Mouse (Mus musculus): ENCODE measurements at regions not wholly inside any gene's neighbourhood (a gene's known extent, or its start where the extent isn't known, plus 50 kb on each side); places are given as distances from the start of the nearest gene placed in this dataset.
A peak's percentile ranks its signal among the peaks of the same experiment; 100 is the strongest.

DNA sequence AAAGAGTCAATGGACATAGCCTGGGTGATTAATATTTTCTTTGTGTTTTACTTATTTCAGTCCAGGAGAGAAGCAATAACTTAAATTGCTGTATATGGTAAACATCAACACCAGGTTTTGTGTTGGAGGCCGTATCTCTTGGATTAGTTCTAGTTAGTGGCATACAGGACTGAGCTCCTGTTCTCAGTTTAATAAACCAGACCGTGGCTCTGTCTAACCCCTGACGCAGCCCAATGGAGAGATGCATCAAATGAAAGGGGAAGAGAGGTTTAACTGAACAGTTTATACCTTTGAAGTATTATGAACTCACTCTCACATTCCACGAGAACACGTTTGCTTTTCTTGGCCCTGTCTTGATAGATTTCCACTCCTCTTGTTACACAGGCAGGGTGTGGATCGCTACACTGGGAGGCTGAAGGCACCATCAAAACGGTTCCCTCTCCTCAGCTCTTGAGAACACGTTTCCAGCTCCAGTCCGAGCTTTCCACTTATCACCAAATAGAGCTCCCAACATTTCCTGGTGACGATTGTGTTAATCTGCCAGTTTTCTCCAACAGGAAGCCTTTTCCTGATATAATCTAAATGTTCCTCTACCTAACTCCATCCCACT, 54.0 kb upstream of the Cerkl start:
- no peak for DNase-seq
- intact Hi-C loops (cut with DNase I; ENCODE audit: low total_unique reads) = loop anchor here (5.0 kb wide), 1 partner anchor 137 kb away; no protein-coding TSS in a partner anchor

GRCm38 (mm10) chr2:79511108-79511507, 54.5 kb upstream of the Cerkl start:
- no peak for DNase-seq

GRCm38 (mm10) chr2:79511676-79512323, 55.2 kb upstream of the Cerkl start:
- intact Hi-C loops (cut with DNase I; ENCODE audit: low total_unique reads) = loop anchor here (5.0 kb wide), 1 partner anchor 136 kb away; no protein-coding TSS in a partner anchor
- peak; percentile 41 for DNase-seq

More at GRCm38 (mm10) chr2:79511108-79511507, 54.5 kb upstream of the Cerkl start:
- intact Hi-C loops (cut with DNase I; ENCODE audit: low total_unique reads) = loop anchor here (5.0 kb wide), 1 partner anchor 136 kb away; no protein-coding TSS in a partner anchor

GRCm38 (mm10) chr2:79512374-79512773, 55.8 kb upstream of the Cerkl start:
- DNase-seq = no peak

GRCm38 (mm10) chr2:79513726-79514125, 57.1 kb upstream of the Cerkl start:
- intact Hi-C loops (cut with DNase I; ENCODE audit: low total_unique reads) = loop anchor here (5.0 kb wide), 1 partner anchor 134 kb away; no protein-coding TSS in a partner anchor
- DNase-seq = no peak

More at GRCm38 (mm10) chr2:79512374-79512773, 55.8 kb upstream of the Cerkl start:
- intact Hi-C loops (cut with DNase I; ENCODE audit: low total_unique reads) = loop anchor here (5.0 kb wide), 1 partner anchor 135 kb away; no protein-coding TSS in a partner anchor

DNA sequence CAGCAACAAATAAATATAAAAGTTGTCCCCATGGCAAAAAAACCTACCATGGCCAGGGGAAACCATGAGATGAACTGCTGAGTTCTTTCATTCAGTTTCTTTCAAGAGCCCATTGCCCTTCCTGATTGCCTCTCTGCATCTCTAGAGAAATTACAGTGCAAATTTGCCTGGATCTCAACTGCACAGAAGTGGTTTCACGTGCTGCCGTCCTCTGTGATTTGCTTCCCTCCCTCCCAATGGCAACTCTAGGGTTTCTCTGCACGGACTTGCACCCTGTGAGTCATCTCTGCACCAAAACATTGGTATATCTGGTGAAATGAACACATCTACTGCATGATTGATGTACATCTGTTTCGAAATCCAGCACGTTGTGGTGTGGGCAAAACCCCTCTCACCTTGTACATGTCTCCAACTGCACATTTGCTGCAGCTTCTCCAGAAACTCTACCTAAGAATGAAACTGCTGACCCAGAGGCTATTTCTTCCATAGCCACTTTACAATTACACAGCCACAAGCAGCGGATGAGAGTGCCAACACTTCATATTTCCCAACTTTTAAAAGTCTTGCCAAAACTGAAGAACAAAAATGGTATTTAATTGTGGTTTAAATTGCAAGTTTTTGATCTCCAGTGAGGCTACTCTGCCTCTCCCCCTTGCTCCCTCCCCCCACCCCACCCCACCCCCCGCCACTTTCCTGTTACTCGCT, 61.6 kb upstream of the Cerkl start:
- DNase-seq = no peak
- intact Hi-C loops (cut with DNase I; ENCODE audit: low total_unique reads) = no loop called here

- DNase-seq = no peak
- intact Hi-C loops (cut with DNase I; ENCODE audit: low total_unique reads) = no loop called here
These were observed 63.3 kb upstream of the Cerkl start for GRCm38 (mm10) chr2:79519799-79520449.

- intact Hi-C loops (cut with DNase I; ENCODE audit: low total_unique reads) = no loop called here
- DNase-seq = no peak
These were observed 66.9 kb upstream of the Cerkl start for GRCm38 (mm10) chr2:79523441-79523840.

DNA sequence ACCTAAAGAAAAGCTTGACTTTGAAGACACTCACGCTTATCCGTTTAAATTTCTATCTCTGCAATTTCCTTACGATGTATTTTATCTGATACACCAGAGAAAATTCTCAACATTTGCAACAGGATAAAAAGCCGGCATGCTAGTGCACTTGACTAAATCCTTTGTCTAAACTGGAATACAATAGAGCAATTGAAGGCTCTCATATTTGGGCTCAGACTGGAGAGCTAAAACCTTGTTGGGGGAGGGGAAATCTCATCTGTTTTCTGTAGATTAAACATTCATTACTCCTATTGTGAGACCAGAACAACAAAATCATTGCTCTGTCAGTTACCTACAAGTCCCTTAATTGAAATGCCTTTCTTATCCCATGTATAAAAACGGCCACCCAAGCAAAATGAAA, 70.9 kb upstream of the Cerkl start:
- intact Hi-C loops (cut with DNase I; ENCODE audit: low total_unique reads) = no loop called here
- DNase-seq = no peak

GRCm38 (mm10) chr2:79528347-79528990, 71.9 kb upstream of the Cerkl start:
- intact Hi-C loops (cut with DNase I; ENCODE audit: low total_unique reads) = no loop called here
- no peak for DNase-seq

DNA sequence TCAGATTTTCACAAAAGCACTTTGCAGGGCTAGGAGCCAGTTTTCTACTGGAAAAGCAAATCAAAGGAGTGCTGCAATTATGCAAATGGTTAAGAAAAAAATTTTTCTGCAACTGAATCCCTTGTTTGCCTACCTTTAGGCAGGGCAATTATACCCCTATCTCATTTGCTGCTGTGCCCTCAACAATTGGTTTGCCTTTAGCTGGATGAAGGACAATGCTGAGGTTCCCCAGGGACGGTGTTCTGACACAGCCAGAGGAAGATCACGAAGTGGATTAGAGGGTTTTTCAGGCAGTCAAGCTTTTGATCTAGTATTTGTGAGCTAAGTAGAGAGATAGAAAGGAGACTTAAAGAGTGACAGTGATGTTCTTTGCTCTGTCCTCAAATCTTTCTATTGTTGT, 72.6 kb upstream of the Cerkl start:
- intact Hi-C loops (cut with DNase I; ENCODE audit: low total_unique reads) = no loop called here
- no peak for DNase-seq

DNA sequence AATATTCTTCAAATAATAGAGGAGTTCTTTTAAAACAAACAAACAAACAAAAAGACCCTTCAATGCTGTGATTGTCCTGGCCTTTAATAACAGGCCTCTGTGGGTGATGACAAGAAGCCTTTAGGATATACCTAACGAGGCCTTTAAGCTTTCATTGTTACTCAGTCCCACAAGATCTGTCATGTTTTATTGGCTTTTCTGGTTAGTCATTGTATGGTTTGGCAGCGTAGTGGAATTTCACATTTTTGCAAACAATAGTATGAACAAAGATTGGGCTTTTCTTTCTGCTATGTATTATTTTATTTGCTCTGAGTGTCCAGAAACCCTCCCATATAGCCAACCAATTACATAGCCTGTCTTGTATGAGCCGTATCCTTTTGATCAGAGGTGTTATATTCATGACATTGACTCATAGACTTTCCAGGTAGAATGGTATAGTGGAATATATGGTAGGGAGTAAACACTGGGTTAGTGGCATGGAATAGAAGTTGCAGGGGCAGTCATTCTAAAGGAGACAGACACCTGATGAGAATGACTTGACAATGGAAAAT, 76.1 kb upstream of the Cerkl start:
- intact Hi-C loops (cut with DNase I; ENCODE audit: low total_unique reads) = no loop called here
- no peak for DNase-seq

DNA sequence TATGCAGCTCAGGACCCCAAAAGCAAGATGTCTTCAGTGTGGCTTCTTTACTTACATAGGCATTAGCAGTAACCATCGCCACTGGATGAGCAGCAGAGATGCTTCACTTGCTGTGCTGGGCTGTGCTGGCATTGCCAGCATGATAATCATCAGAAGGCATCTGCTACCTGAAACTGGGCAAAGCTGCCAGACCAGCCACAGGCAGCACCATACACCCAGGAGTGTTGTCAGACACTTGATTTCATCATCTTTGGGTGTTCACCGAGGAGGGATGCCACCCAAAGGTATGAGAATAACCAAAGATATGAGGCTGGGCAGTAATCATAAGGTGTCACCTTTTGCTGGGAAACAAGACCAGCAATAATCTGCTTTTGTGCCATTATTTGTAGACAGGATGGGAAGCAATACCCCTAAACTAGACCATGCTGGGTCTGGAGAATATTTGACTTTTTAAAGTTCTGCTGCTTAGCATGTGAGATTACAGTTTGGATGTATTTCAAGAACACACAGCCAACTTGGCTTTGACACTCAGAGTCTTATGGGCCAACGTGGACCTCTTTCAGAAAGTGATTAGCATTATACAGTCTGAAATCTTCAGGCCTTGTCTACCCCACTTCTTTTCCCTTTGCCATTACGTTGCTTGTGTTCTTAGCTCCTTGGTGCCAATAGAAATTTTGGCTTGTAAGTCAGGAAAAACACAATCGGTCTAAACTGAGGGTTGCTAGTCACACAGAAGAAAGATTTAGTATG, 80.7 kb upstream of the Cerkl start:
- DNase-seq = no peak
- intact Hi-C loops (cut with DNase I; ENCODE audit: low total_unique reads) = no loop called here

DNA sequence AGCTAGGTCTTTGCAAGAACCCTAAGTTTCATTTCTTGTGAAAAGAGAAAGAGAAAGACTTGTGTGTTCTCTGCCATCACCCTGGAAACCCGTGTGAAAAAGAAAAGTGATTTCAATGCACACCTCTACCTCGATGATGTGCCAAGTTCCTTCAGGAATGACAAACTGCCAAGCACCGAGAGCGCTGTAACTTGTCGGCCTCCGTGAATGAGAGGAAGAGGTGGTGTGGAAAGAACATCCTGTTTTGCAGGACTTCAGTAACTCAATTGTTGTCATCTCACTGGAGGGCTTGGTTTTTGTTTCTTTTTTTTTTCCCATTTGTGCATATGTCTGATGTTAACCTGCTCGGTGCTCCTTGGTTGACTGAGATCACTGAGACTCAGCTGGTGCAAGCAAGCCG, 83.8 kb upstream of the Cerkl start:
- DNase-seq = no peak

DNA sequence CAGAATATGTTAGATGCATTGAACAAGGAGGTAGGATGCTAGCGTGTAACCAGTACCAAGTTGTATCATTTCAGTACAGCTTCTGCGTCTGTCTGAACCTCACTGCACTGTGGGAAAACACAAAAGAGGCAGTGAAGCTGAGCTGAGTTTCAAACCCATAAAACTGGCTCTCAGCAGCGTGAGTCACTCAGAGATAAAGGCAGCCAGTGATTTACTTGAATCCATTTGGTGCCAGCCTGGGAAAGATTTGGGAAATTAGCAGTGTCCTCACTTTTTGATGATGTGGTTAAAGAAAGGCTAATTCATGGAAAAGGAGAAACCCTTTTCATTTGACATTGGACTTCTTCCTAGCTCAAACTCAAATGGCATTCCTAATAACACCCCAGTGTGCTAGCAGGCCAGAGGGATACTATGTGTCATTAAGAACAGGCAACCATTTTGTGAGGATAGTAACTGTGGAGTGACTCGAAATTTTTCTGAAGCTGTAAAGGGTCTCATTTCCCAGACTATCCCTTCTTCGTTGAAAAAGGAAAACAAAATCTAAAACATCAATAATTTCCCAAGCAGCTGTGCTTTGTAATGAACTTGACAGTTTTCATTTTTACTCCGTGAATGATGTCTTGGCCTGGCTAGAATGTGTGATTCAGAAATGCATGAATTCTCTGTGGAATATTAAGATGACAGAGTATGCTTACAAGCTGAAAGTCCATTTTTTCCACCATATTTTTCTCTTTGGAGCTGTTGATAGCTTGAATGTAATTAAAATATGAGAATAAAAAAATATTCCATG, 85.8 kb upstream of the Cerkl start:
- no peak for DNase-seq
- intact Hi-C loops (cut with DNase I; ENCODE audit: low total_unique reads) = no loop called here

More for the DNA sequence above, 83.8 kb upstream of the Cerkl start:
- intact Hi-C loops (cut with DNase I; ENCODE audit: low total_unique reads) = no loop called here

GRCm38 (mm10) chr2:79543456-79543855, 86.9 kb upstream of the Cerkl start:
- intact Hi-C loops (cut with DNase I; ENCODE audit: low total_unique reads) = no loop called here
- DNase-seq = no peak

DNA sequence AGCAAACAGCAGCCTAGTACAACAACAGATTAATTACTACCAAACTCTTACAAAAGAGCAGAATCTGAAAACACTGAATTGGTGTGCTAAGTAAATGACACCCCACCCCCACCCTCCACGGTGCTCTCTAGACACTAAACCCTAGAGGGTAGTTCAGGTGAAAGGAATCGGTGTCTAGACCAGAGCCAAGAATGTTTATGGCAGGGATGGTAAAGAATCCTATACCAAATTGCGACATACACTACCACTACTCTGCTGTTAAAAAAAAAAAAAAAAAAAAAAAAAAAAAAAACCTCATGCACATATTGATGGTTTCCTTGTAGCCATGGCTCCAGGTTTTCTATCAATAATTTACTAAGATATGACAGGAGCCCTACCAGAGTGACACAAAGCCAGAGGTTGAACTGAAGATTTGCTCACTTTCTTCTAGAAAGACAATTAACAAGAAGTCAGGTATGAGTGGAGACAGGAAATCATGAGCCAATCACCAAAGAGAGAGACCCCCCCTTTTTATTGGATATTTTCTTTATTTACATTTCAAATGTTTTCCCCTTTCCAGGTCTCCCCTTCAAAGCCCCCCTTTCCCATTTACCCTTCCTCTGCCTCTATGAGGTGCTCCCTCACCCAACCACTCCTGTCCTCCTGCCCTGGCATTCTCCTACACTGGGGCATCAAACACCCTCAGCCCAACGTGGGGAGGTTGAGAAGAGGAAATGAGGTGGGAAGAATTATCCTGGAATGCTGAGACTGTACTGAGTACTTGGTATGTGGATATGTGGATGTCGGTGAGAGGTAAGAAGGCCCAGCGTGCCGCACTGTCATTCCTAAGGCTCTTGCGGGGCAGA, 87.6 kb upstream of the Cerkl start:
- no peak for DNase-seq
- intact Hi-C loops (cut with DNase I; ENCODE audit: low total_unique reads) = no loop called here
